Mouse (Mus musculus) E14TG2a.4 (cell line): ENCODE measurements around the gene Doc2g.

Experiments
- CTCF ChIP-seq: conservative IDR thresholded peaks from 2 replicates; pipeline ENCODE4 v1.5.1; 2014; ENCODE audit warnings: low read length
- NANOG ChIP-seq: IDR thresholded peaks from 2 replicates; pipeline ENCODE4 v1.6.1; 2014; ENCODE audit warnings: borderline replicate concordance, low read length, mixed read lengths

DNA sequence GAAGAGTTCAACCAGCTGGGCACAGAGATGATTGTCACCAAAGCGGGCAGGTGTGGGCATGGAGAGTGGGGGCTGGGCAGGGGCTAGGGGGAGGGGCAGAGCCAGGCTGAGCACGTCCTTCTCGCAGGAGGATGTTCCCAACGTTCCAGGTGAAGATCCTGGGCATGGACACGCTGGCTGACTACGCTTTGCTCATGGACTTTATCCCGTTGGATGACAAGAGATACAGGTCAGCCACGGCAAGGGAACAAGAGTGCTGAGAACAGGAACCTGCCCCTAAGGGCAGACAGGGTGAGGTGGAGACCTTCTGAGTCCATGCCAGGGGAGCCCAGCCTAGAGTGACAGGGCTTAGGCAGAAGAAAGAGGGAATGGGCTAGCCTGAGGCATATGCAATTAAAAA is 6.4 kb upstream of the Doc2g start:
- TF ChIP-seq CTCF: no peak
- no peak for TF ChIP-seq NANOG
